In the genomic region with DNA sequence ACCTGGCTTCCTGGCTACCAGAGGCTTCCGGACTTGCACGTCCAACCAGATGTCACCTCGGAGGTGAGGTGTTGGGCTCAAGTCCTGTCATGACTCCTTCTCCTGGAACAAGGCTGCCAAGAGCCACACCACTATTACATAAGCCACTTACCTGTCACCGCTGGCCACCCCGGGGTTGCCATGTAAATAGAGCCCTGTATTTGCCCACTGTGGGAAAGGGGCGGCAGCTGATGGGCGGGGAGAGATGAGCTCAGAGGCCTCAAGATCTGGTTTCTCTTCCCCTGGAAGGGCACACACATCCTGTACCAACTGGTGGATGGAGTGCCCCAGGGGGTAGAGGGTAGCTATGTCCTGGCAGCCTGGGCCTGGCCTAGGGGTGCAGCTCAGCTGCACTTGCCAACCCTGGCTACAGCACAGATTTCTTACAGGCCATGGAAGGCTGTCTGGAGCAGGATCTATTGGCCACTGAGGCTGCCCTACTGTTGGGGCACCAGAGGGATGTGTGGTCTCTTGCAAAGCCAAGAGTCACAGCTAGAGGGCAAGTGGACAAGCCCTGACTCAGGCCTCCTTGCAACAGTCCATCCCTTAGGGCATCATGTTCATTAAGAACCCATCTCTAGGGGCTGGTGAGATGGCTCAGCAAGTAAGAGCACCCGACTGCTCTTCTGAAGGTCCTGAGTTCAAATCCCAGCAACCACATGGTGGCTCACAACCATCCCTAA, we compare ENCODE assay signal across 14 mouse cellular contexts.
DNase-seq lines count a peak whose midpoint lies in the region; ATAC-seq and TF ChIP-seq lines count a peak whose summit lies in the region.
"Had no signal": no experiment of that assay in that cellular context is flagged by ENCODE, and none has a peak within 500 bp of the region (broad histone marks: within the 10 kb centered on the region; RNA-seq: fewer than 3 reads in every experiment).

No protein-coding gene starts in this region.

- no peak overlapping the region for H3K27ac ChIP-seq in kidney, postnatal 0 days
- no peak overlapping the region for H3K27ac ChIP-seq in lung, embryonic 16.5 days (ENCODE audit: low read length)
- H3K27ac ChIP-seq in forebrain, embryonic 15.5 days (replicated peaks), result no peak overlapping the region

- peaks cover 22% of the 10 kb centered on the region for H3K4me1 ChIP-seq in kidney, postnatal 0 days (replicated peaks; ENCODE audit: insufficient read depth, low read length)
- H3K4me1 ChIP-seq in lung, embryonic 16.5 days (replicated peaks; ENCODE audit: control insufficient read depth, insufficient read depth, low read length), result peaks cover 13% of the 10 kb centered on the region; the same call in 1 of the 2 replicates
- H3K4me1 ChIP-seq in forebrain, embryonic 15.5 days, result peaks cover 3% of the 10 kb centered on the region; the same call in 1 of the 2 replicates

- WGBS in kidney, postnatal 0 days, result 77% methylated on average over 8 of the region's 8 CpGs
- 54% methylated on average over 8 of the region's 8 CpGs for WGBS in lung, embryonic 16.5 days
- WGBS in forebrain, embryonic 15.5 days, result 94% methylated on average over 8 of the region's 8 CpGs

- H3K4me3 ChIP-seq in kidney, postnatal 0 days (replicated peaks; ENCODE audit: low read depth, low read length), result no peak overlapping the region
- H3K4me3 ChIP-seq in lung, embryonic 16.5 days (ENCODE audit: low read length), result no peak overlapping the region
- H3K4me3 ChIP-seq in forebrain, embryonic 15.5 days, result no peak overlapping the region

- no peak overlapping the region for H3K4me2 ChIP-seq in kidney, postnatal 0 days (ENCODE audit: low read length)
- H3K4me2 ChIP-seq in lung, embryonic 16.5 days (ENCODE audit: low read depth, low read length), result no peak overlapping the region
- no peak overlapping the region for H3K4me2 ChIP-seq in forebrain, embryonic 15.5 days (replicated peaks)

- DNase-seq in kidney, postnatal 0 days (ENCODE audit: low spot score), result peak; percentile 27
- DNase-seq in kidney, postnatal 36 days, result no peak
- peak; percentile 51 for DNase-seq in 416B (ENCODE audit: low read depth)
- peak; percentile 14 for DNase-seq in Muller cell, postnatal 12 days (ENCODE audit: inconsistent ontology term)
- no peak for DNase-seq in adrenal gland, adult 2 months
- no peak for DNase-seq in spleen, postnatal 4 days (ENCODE audit: low spot score in 2 of 2)
- DNase-seq: cerebellum, adult 9-11 months; kidney, postnatal 14 days; left cerebral cortex, postnatal 4 days; right cerebral cortex, postnatal 4 days; thymus, adult 2 months had no signal

- ATAC-seq in kidney, postnatal 0 days (replicated peaks; ENCODE audit: low FRiP score, low read depth), result no peak
- ATAC-seq in lung, embryonic 16.5 days (ENCODE audit: low read depth), result 0 out of 2 replicates have a peak, but pooled peaks have one; percentile 19
- no peak for ATAC-seq in forebrain, embryonic 15.5 days (replicated peaks)
- ATAC-seq: midbrain, embryonic 16.5 days had no signal

- peak; percentile 40; the same call in 1 of the 2 replicates for TF ChIP-seq CTCF in kidney, postnatal 0 days (IDR thresholded peaks at IDR 0.05; ENCODE audit: low read depth)

- no peaks in the 10 kb centered on the region for H3K27me3 ChIP-seq in kidney, postnatal 0 days (ENCODE audit: insufficient read depth, low read length)
- H3K27me3 ChIP-seq in lung, embryonic 16.5 days (ENCODE audit: control insufficient read depth, insufficient read depth, low read depth, low read length), result no peaks in the 10 kb centered on the region
- H3K27me3 ChIP-seq in forebrain, embryonic 15.5 days, result no peaks in the 10 kb centered on the region

- no peak overlapping the region for H3K9ac ChIP-seq in kidney, postnatal 0 days (ENCODE audit: low read depth, low read length)
- no peak overlapping the region for H3K9ac ChIP-seq in lung, embryonic 16.5 days (ENCODE audit: low read length)
- no peak overlapping the region for H3K9ac ChIP-seq in forebrain, embryonic 15.5 days (replicated peaks)

- no peaks in the 10 kb centered on the region for H3K9me3 ChIP-seq in kidney, postnatal 0 days (replicated peaks; ENCODE audit: low read length)
- no peaks in the 10 kb centered on the region for H3K9me3 ChIP-seq in lung, embryonic 16.5 days (ENCODE audit: control insufficient read depth, low read length)
- no peaks in the 10 kb centered on the region for H3K9me3 ChIP-seq in forebrain, embryonic 15.5 days

- H3K36me3 ChIP-seq in kidney, postnatal 0 days (ENCODE audit: insufficient read depth, low read length), result no peaks in the 10 kb centered on the region
- H3K36me3 ChIP-seq in lung, embryonic 16.5 days (ENCODE audit: control insufficient read depth, insufficient read depth, low read length), result no peaks in the 10 kb centered on the region
- H3K36me3 ChIP-seq in forebrain, embryonic 15.5 days, result no peaks in the 10 kb centered on the region

Comparison
In these comparisons a context has a peak if more than half of its experiments do, and no peak if none do; other contexts are left out.
1. DNase-seq: peak in kidney, postnatal 0 days (single experiment), 416B (single experiment) and Muller cell, postnatal 12 days (single experiment); none in kidney, postnatal 36 days (0 of 2), adrenal gland, adult 2 months (single experiment) and spleen, postnatal 4 days (0 of 2).